Mouse (Mus musculus) liver, embryonic 16.5 days (tissue): ENCODE data around the gene Prkar1b. TPM values are rescaled to one million over a fixed set of nuclear protein-coding genes. Genes with fewer than 3 reads are reported as not detected.

Experiments
- ATAC-seq: fragments of 200-750 bp; cut with Nextera tagmentation; 2 replicates; pipeline ENCODE4 v1.8.0; 2017; ENCODE audit warnings: low read depth, mild to moderate bottlenecking, moderate number of reproducible peaks, moderate library complexity
- H3K27ac ChIP-seq: fragments of 300-500 bp; sonication (generic); 2 replicates; pipeline ENCODE4 v1.5.1; 2014; ENCODE audit warnings: mild to moderate bottlenecking, low read length
- H3K27me3 ChIP-seq: fragments of 300-500 bp; sonication (generic); 2 replicates; pipeline ENCODE4 v1.6.1; 2014; ENCODE audit warnings: low read depth, low read length, mixed read lengths; ENCODE audit not compliant: control insufficient read depth, insufficient read depth
- H3K36me3 ChIP-seq: fragments of 300-500 bp; sonication (generic); 2 replicates; pipeline ENCODE4 v1.6.1; 2014; ENCODE audit warnings: mild to moderate bottlenecking; ENCODE audit not compliant: control insufficient read depth, insufficient read depth
- H3K4me1 ChIP-seq: fragments of 300-500 bp; sonication (generic); 2 replicates; pipeline ENCODE4 v1.6.1; 2014; ENCODE audit warnings: low read depth, low read length, mixed read lengths; ENCODE audit not compliant: control insufficient read depth
- H3K4me2 ChIP-seq: fragments of 300-500 bp; sonication (generic); 2 replicates; pipeline ENCODE4 v1.6.1; 2014; ENCODE audit warnings: low read depth, low read length, mixed read lengths
- H3K4me3 ChIP-seq: fragments of 300-500 bp; sonication (generic); 2 replicates; pipeline ENCODE4 v1.5.1; 2014; ENCODE audit warnings: low read depth, mild to moderate bottlenecking, low read length
- H3K9ac ChIP-seq: fragments of 300-500 bp; sonication (generic); 2 replicates; pipeline ENCODE4 v1.6.1; 2014; ENCODE audit warnings: low read depth, low read length
- H3K9me3 ChIP-seq: fragments of 300-500 bp; sonication (generic); replicated peaks from 2 replicates; pipeline ENCODE4 v1.6.1; 2016; ENCODE audit warnings: low read length; ENCODE audit not compliant: control insufficient read depth
- WGBS: fragments of 180-500 bp; shearing (Covaris S2); extraction: QIAGEN DNeasy Blood & Tissue Kit; methylation state at CpG from one replicate; pipeline ENCODE4 v1.1.7; 2014; ENCODE audit not compliant: insufficient replicate concordance; 5-methylcytosine and 5-hydroxymethylcytosine counted together
- polyA plus RNA-seq: library from polyadenylated mRNA; unstranded; fragments of >200 nt; fragmentation: Nextera tagmentation; extraction: Ambion mirVana; gene quantifications from 2 replicates; pipeline ENCODE4 v1.2.1, GENCODE M21; 2015

The Prkar1b gene
- polyA plus RNA-seq, 1 experiment from 2014 or later, result 0.80 TPM

DNA sequence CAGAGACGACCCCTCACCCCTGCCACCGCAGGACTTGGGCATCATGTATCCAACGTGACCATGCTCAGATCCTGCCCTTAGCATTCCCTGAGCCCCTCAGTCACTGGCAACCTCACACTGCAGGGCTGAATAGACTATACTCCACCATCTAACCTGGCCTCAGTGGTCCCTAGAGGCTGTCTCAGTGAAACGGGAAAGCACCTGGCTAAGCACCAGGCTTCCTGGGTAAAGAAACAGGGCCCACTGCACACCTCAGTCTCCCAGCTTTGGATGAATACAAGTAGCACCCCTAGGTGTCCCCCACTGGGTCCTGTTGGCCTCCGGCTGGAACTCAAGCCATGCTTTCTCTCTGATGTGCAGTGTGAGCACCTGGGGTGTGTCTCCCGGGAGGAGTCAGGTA is 176.3 kb downstream of the Prkar1b start:
- no peaks in the 10 kb centered on the region for H3K4me1 ChIP-seq
- no peak overlapping the region for H3K9ac ChIP-seq
- no peak overlapping the region for H3K27ac ChIP-seq
- no peaks in the 10 kb centered on the region for H3K27me3 ChIP-seq
- no peaks in the 10 kb centered on the region for H3K9me3 ChIP-seq
- H3K4me3 ChIP-seq, result no peak overlapping the region
- no peaks in the 10 kb centered on the region for H3K36me3 ChIP-seq
- 58% methylated on average over 6 of the region's 6 CpGs for WGBS
- no peak for ATAC-seq
- no peak overlapping the region for H3K4me2 ChIP-seq

DNA sequence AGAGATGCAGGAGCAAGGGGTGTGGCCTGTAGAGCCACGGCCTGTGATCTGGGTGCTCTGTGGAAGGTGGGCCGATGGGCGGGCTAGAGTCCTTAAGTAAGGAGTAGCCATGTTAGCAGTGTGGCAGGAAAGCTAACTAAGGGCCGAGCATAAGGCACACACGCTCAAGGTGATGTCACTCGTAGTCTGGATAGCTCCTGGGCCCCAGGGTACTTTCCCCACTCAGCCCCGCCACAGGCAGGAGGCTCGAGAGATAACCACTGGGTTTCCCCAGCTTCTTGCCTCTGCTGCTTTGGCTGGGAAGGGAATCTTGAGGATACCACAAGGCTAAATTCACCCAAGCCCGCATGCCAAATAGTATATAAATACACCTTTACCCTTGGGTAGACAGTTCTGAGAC is 178.4 kb downstream of the Prkar1b start:
- ATAC-seq, result no peak
- H3K9ac ChIP-seq, result no peak overlapping the region
- no peaks in the 10 kb centered on the region for H3K36me3 ChIP-seq
- WGBS, result 48% methylated on average over 9 of the region's 9 CpGs
- H3K9me3 ChIP-seq, result no peaks in the 10 kb centered on the region
- H3K27ac ChIP-seq, result no peak overlapping the region
- no peaks in the 10 kb centered on the region for H3K4me1 ChIP-seq
- H3K4me3 ChIP-seq, result no peak overlapping the region
- no peak overlapping the region for H3K4me2 ChIP-seq
- H3K27me3 ChIP-seq, result no peaks in the 10 kb centered on the region

DNA sequence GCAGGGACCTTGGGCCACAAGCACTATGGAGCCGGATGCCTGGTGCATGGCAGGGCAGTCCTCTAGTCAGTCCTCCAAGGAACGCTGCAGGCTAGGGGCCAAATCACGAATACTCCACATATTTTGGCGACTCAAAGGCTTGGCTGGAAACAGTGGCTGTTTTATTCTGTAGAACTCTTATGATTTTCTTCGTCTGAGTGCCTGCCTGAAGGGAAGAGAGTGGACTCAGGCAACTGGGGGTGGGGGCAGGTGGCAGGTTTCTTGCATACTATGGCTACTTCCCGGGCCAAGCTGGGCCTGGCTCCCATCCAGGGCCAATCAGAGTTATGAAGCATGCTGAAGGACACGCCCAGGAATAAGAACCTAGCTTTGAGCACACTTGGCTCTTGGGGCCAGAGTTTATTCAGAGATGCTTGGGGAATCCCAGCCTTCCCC is 179.7 kb downstream of the Prkar1b start:
- Histone ChIP-seq H3K27ac (no peak overlapping the region), H3K4me1 (no peaks in the 10 kb centered on the region), H3K36me3 (no peaks in the 10 kb centered on the region), H3K4me2 (no peak overlapping the region), H3K9me3 (no peaks in the 10 kb centered on the region), H3K9ac (no peak overlapping the region), H3K27me3 (no peaks in the 10 kb centered on the region), H3K4me3 (no peak overlapping the region)
- 44% methylated on average over 7 of the region's 7 CpGs for WGBS
- no peak for ATAC-seq

Other genes starting within 250 kb of the Prkar1b start
- 2.3 and 3.1 TPM in 2 replicates for gene Pdgfa, start 152.6 kb downstream of the Prkar1b start, polyA plus RNA-seq
- gene Dnaaf5, start 222 bp upstream of the Prkar1b start, polyA plus RNA-seq, result 1.3 and 2.4 TPM in 2 replicates
- 19.6 TPM in 2 replicates for gene Sun1, start 50.6 kb upstream of the Prkar1b start, polyA plus RNA-seq
- gene Get4, start 102.3 kb upstream of the Prkar1b start, polyA plus RNA-seq, result 90.0 and 98.0 TPM in 2 replicates
- 1.1 and 1.3 TPM in 2 replicates for gene Adap1, start 175.6 kb upstream of the Prkar1b start, polyA plus RNA-seq
- 42.2 and 48.1 TPM in 2 replicates for gene Cox19, start 201.4 kb upstream of the Prkar1b start, polyA plus RNA-seq
- gene Cyp2w1, start 202.6 kb upstream of the Prkar1b start, polyA plus RNA-seq, result 0.42 TPM in 1 of 2 replicates, not detected in the other
- gene Gpr146, start 227.7 kb upstream of the Prkar1b start, polyA plus RNA-seq, result 20.6 and 24.1 TPM in 2 replicates